Mouse (Mus musculus) CH12.LX (cell line): ENCODE data around the gene Stmnd1.

ENCODE experiments used
- CTCF ChIP-seq, 2 experiments: IDR thresholded peaks in 1 of 2; conservative IDR thresholded peaks in 1 of 2; 2 replicates each; pipeline ENCODE4 v1.5.1; 2011 to 2012; ENCODE audit warnings: low read depth in 2 of 2, low read length in 2 of 2, improper control_type of control experiment in 1 of 2, inconsistent platforms in 1 of 2, mild to moderate bottlenecking in 1 of 2, moderate library complexity in 1 of 2
- ELF1 ChIP-seq: IDR thresholded peaks from 2 replicates; pipeline ENCODE4 v1.6.1; 2014; ENCODE audit warnings: low read depth, mild to moderate bottlenecking, inconsistent platforms, low read length, improper control_type of control experiment
- UBTF ChIP-seq: IDR thresholded peaks from 2 replicates; pipeline ENCODE4 v1.6.1; 2012; ENCODE audit warnings: low read depth, mild to moderate bottlenecking, inconsistent platforms, low read length, improper control_type of control experiment, moderate library complexity
- USF2 ChIP-seq: conservative IDR thresholded peaks from 2 replicates; pipeline ENCODE4 v1.6.1; 2011; ENCODE audit warnings: low read depth, low read length, improper control_type of control experiment

- TF ChIP-seq CTCF (conservative IDR thresholded peaks at IDR 0.05 in 1 of 2, IDR thresholded peaks at IDR 0.05 in 1 of 2; ENCODE audit: low read depth in 2 of 2, low read length in 2 of 2) (no peak), UBTF (no peak), ELF1 (peak; percentile 21; the same call in 1 of the 2 replicates), USF2 (no peak)
Observed at GRCm38 (mm10) chr13:46268341-46268740, 5.2 kb upstream of the Stmnd1 start.
